Mouse (Mus musculus): Measurements from ENCODE around the gene Pcbp2.

The Pcbp2 gene

GRCm38 (mm10) chr15:102506464-102506830, 36.1 kb downstream of the Pcbp2 start:
- no peak for DNase-seq (ENCODE audit: low read depth, low spot score)

GRCm38 (mm10) chr15:102506864-102507263, 36.5 kb downstream of the Pcbp2 start:
- no peak for DNase-seq (ENCODE audit: low read depth, low spot score)

DNA sequence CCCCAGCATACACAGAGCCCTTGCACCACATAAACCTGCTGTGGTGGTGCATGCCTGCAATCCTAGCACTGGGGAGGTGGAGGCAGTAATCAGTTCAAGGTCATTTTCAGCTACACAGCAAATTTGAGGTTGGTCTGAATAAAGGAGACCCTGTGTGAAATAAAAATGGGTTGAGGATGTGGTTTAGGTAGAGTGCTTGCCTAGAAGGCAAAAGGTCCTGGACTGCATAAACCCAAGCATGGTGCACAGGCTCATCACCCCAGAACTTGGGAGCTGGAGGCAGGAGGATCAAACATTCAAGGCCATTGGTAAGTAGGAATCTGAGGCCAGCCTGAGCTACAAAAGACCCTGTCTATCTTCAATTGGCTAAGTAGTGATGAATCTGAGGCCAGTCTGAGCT, 37.2 kb downstream of the Pcbp2 start:
- DNase-seq (ENCODE audit: low read depth, low spot score), result no peak

GRCm38 (mm10) chr15:102508336-102508735, 38.0 kb downstream of the Pcbp2 start:
- no peak for DNase-seq (ENCODE audit: low read depth, low spot score)

- DNase-seq (ENCODE audit: low read depth, low spot score), result no peak
Measured at GRCm38 (mm10) chr15:102510110-102510509, 39.8 kb downstream of the Pcbp2 start.

DNA sequence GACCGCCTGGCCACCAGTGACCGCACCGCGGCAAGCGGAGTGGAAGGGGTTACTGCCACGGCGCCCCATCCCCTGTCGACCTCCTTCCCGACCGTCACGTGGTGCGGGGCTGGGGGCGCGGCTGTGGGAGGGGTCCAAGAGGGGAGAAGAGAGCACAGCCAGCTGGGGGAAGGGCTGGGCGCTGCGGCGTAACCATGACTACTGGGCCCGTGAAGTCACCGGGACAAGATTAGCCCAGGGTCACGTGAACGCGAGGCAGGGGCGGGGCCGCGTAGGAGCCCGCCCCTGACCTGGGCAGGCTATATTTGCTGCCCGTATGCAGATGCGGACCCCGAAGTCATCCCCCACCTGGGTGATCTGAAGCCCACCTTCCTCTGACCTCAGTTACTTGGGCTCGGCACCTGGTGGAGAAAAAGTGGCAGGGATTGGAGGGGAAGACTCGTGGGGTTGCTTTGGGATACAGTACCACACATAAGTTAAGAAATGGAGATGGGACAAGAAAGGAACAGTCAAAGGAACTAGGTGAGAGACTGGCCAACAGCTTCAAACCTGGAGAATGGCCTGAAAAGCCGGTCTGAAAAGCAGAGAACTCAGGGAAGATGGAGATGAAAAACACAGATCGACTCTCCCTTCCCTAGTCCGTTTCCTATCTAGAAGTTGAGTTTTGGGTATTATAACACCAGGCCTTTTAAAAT, 40.4 kb downstream of the Pcbp2 start:
- peak; percentile 96 for DNase-seq (ENCODE audit: low read depth, low spot score)

DNA sequence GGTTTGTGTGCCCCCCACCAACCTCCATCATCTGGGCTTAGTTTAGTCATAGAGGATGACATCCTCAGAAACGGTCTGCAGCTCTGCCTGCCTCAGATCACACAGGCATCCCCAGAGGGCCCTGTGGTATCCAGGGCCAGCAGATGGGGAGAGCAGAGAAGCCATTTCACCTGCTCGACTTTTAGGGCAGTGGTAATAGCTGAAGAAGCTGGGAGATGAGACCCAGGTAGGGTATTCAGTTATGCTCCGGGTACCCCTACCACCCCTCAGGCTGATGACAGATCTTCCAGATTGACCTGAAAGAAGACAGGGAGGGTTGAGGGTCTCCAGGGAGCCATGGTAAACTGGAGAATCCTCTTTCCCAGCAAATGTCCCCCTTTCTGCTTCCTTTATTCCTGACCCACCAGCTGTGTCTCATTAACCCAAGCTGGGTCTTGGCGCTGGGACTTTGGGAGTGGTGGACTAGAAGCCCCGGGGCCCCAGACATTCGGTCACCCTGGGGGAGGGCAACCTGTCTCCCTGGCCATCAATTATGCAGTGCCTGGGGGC, 41.0 kb downstream of the Pcbp2 start:
- peak; percentile 74 for DNase-seq (ENCODE audit: low read depth, low spot score)

DNA sequence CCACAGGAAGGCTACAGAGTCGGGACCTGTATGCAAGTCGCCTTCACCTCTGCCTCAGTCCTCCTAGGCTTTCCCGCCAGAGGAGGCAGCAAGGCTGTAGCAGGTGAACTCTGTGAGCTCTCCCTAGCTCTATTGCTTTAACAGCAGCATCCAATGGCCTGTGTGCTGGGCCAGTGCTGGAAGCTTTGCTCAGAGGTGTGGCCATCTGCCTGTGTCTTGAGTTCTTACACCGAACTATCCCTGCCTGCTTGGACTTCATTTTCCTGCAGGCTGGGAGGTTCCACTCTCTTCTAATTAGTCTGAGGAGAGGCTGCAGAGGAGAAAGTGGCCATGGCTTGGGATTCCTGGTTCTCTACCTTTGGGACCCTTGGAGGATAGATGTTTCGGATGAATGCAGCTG, 41.7 kb downstream of the Pcbp2 start:
- DNase-seq (ENCODE audit: low read depth, low spot score), result no peak

DNA sequence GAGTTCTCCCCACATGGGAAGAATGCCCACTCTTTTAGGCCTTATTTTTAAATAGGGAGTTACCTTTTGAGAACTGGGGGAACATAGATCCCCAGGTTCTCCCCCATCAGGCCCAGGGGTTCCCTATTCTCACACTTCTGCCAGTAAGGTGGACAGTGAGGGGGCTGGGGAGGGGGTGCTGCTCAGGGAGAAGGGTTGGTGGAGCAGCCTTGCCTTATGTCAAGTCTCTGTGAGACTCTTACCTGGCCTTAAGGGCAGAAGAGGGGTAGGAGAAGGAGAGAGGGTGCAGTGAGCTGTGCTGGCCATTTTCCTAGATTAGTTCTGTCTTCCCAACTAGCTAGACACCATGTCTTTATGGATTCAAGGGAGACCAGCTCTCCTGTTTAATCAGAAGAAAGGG, 42.1 kb downstream of the Pcbp2 start:
- no peak for DNase-seq (ENCODE audit: low read depth, low spot score)

- DNase-seq (ENCODE audit: low read depth, low spot score), result no peak
Measured at GRCm38 (mm10) chr15:102513004-102513403, 42.7 kb downstream of the Pcbp2 start.

DNA sequence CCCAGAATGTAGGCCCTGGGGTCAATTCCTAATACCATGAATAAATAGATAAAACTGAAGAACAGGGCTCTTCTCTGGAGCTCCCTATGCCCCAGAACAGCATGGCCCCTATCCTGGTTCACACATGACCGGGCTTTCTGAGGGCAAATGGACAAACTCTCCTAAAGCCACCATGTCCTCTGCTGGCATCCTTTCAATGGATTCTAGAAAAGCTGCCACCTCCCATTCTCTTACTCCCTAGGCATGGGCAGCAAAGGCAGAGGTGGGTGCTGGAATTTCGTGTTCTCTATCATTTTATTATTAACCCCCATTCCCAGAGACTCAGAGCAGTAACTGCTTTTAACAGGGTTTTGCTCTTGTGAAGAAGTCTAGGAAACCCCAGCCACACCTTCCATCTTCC, 44.9 kb downstream of the Pcbp2 start:
- no peak for DNase-seq (ENCODE audit: low read depth, low spot score)

- DNase-seq (ENCODE audit: low read depth, low spot score), result no peak
Measured at GRCm38 (mm10) chr15:102515791-102516190, 45.5 kb downstream of the Pcbp2 start.

DNA sequence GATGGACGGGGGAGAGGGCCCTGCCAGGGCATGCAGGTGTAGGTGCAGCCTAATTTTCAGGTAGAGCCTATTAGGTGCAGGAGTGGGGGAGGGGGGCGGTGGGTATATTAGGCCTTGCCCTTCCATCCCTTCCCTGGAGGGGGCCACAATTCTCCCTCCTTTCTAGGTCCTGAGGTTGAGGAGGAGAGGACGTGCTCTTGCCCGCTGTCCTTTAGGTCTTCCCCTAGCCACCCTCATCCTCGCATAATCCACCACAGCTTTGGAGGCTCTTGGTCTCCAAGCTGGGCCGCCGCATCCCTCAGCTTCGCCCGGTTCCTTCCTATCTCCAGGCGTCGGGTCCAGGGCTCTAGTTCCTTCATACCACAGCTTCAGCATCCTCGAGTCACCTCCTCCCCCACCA, 46.0 kb downstream of the Pcbp2 start:
- DNase-seq (ENCODE audit: low read depth, low spot score), result no peak

GRCm38 (mm10) chr15:102516728-102517404, 46.5 kb downstream of the Pcbp2 start, which contains the start of gene Map3k12:
Map3k12 (minus strand) TSS chr15:102517064.
- DNase-seq (ENCODE audit: low read depth, low spot score), result peak; percentile 66

- no peak for DNase-seq (ENCODE audit: low read depth, low spot score)
Measured at GRCm38 (mm10) chr15:102517631-102517975, 47.3 kb downstream of the Pcbp2 start.

GRCm38 (mm10) chr15:102517976-102518858, 47.9 kb downstream of the Pcbp2 start, which contains the start of gene Tarbp2:
Tarbp2 (plus strand) TSS chr15:102518192.
- peak; percentile 100 for DNase-seq (ENCODE audit: low read depth, low spot score)

DNA sequence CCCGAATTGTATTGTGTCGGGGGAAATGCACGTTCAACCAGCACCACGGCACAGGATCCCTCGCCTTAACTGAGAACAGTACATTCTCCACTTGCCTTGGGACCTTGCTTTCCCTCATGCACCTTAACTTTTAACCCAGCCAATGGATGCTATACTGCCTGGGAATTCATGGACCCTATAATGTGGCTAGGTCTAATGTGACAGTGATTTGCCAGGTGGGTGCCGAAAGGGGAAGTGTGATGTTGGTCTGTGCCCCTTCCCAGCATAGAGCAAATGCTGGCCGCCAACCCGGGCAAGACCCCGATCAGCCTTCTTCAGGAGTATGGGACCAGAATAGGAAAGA, 48.5 kb downstream of the Pcbp2 start:
- no peak for DNase-seq (ENCODE audit: low read depth, low spot score)

DNA sequence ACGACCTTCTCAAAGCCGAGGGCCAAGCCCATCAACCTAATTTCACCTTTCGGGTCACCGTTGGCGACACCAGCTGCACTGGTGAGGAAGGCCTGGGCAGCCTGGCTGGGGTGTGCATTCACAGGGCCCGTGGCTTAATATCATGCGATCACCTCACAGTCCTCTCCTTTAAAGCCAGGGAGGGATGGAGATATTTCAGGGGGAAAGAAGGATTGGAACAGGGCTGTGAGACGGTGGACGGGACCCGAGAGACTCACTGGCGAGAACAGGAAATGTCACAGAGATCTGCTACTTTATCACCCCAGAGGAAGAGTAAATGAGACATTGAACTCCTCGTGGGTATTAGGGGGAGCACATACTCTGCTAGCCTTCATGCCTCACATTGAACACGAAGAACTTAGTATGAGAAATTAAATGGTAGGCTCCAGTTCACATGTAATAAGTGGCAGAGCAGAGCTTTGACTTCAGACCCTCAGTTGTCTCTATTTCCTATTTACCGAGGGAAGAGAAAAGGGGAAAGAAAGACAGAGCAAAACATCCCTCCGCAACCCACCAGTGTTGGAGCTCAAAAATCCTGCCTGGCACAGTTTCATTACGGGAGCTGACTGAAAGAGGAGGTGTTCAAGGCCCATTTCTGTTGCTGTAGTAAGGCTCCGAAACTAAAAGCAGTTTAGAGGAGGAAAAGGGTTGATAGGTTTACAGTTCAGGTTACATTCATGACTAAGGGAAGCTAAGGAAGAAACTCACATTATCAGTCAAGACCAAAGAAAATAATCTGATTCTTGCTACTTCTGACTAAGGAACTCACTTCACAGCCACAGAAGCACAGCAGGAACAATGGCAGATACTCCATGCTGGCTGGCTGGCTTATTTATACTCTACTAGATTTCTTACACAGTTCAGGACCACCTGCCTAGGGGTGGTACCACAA, 49.1 kb downstream of the Pcbp2 start:
- no peak for DNase-seq (ENCODE audit: low read depth, low spot score)

DNA sequence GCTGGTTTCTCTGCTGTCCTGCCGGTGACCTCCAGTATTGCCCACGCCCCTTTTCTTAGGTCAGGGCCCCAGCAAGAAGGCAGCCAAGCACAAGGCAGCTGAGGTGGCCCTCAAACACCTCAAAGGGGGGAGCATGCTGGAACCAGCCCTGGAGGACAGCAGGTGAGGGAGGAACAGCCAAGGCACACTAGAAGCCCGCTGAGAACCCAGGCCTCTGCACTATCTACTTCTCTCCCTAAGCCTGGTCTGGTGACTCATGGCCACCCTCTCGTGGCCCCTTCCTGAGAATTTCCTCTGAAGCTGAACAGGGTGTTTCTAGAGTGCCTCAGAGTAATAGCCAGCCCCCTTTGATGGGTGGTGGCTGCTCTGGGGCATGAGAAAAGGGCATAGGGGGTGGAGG, 50.1 kb downstream of the Pcbp2 start:
- DNase-seq (ENCODE audit: low read depth, low spot score), result no peak

- DNase-seq (ENCODE audit: low read depth, low spot score), result no peak
Measured at GRCm38 (mm10) chr15:102521480-102521879, 51.1 kb downstream of the Pcbp2 start.

- DNase-seq (ENCODE audit: low read depth, low spot score), result peak; percentile 85
Measured at GRCm38 (mm10) chr15:102524892-102525485, 54.6 kb downstream of the Pcbp2 start, which contains the start of gene Npff. Npff (minus strand) TSS chr15:102524942.
